Mouse (Mus musculus) heart, postnatal 25 days (tissue): ENCODE results near the gene Fam13c. TPM values are rescaled to one million over a fixed set of nuclear protein-coding genes. Genes with fewer than 3 reads are reported as not detected.

ENCODE experiments used
- DNase-seq: peaks from one replicate; pipeline ENCODE4 v3.0.0; 2022; ENCODE audit warnings: low spot score
- intact Hi-C: fragments of 180-260 bp; cut with DNase I; formaldehyde crosslinking; loops from one replicate; pipeline ENCODE4 v1.15.1; 2025
- total RNA-seq, 2 experiments: library from RNA; stranded (reverse); gene quantifications; 2 replicates each; pipeline ENCODE4 v1.2.3; 2021

The Fam13c gene
- total RNA-seq, 2 experiments from 2014 or later: 4.9 to 6.3 TPM

DNA sequence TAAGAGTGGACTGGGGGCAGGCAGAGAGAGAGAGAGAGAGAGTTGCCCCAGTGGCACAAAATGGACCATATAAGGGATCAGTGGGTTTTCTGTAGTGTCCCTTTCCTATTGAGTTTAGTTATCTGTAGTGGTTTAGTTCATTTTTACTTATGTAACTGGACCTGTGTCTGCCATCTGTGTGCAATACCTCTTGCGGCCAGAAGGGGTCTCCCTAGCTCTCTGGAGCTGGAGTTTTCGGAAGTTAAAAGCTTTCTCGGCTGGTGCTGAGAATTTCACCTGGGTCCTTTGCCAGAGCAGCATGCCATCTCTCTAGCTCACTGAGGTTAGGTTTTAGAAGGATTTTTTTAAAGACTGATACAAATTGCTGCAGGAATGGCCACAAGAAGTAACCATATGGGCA lies 67.6 kb downstream of the Fam13c start:
- no peak for DNase-seq
- intact Hi-C loops: loop anchor here (5.0 kb wide), 1 partner anchor 191 kb away; no protein-coding TSS in a partner anchor

DNA sequence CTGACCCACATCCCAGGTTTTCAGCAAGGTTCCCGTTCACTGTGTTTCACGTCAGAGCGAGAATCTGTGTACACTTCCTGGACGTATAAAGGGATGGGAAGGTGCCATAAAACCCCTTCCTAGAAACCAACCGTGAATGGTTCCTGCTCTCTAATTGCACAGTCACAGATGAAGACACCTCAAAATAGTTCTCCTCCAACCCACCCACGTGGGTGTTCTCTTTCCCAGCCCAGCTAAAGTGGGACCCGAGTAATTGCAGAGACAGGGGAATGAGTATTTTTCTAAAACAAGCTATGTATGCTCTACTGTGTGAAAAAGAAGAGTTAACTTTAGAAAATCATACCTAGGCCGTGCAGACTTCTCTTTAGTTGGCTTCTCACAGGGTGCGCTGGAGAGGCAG lies 74.6 kb downstream of the Fam13c start:
- DNase-seq: no peak
- intact Hi-C loops: no loop called here

DNA sequence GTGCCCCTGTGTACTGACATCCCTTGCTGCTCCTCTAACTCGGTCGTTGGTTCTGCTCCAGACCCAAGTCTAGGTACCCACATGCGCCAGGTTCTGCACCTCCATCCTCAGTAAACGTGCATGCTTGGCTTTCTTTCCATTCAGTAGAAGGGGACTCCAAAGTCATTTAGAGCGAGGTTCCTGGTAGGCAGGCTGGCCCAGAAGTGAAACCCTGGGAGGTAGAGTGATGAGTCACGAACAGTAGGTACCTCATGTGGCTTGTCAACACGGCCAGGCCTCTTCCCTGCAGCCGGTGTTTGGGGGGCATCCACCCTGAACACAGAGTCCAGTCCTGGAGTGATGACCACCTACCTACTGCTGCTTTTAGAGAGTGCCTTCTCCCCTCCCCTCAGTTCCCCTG lies 76.4 kb downstream of the Fam13c start:
- DNase-seq: no peak
- intact Hi-C loops: no loop called here

DNA sequence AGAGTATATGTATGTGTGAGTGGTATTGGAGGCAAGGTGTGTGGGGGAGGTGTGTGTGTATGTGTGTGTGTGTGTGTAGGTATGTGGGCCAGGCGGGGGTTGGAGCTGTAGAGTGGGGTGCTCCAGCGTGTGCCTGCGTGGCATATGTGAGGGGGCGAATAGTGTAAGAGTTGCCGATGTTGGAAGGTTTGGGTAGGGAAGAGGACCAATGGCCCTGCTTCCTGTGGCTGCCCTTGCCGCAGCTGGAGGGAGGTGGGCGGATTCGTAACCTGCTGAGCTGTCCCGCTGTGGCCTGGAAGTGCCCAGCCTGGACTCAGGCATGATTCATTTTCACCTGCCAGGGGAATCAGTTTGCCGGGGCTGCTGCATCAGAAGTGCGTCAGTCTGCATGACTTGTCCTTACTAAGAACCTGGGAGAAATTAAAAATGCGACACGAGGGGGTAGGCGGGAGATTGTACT lies 79.4 kb downstream of the Fam13c start:
- intact Hi-C loops: no loop called here
- no peak for DNase-seq

DNA sequence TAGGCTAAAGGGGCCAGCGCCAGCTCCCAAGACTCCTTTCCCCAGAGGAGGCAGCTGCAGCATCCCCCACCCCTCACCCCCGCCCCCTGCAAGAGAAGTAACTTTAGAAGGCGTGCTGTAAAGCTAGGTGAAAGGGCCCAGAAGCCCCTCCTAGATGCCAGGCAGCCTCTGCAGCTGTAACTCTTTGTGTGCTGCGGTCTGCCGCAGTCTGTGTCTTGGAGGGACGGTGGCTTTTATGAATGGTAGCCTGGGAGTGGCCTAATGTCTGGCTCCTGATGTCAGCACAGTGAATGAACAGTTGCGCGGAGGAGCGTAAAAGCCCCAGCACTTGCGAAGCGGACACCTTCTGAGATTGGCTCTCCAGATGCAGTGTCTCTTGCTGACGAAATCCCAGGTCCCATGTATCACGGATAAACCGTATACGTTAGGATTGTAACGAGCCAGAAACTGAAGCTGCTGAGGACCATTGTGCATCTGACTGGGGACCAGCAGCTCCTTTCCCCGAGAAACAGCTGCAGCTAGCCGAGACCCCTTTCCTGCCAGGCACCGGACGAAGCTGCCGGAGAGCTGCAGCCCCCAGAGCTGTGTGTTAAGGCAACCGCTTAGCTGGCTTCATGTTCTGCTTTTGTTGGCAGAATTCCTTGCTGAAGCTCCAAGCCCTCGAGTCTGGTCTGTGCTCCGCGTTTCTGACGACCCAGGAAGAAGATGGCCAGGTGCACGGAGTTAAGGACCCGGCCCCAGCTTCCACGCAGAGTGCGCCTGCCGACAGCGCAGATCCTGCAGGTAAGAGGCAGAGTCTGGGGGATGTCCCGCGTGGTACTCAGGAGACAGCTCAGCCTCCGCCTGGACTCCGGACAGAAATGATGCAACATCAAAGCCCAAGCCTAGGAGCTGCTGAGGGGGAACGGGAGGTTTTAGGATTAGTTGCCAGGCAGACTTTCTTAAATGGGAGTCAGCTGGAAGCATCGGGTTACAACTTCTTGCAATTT lies 80.2 kb downstream of the Fam13c start:
- peak; percentile 27 for DNase-seq
- intact Hi-C loops: no loop called here

DNA sequence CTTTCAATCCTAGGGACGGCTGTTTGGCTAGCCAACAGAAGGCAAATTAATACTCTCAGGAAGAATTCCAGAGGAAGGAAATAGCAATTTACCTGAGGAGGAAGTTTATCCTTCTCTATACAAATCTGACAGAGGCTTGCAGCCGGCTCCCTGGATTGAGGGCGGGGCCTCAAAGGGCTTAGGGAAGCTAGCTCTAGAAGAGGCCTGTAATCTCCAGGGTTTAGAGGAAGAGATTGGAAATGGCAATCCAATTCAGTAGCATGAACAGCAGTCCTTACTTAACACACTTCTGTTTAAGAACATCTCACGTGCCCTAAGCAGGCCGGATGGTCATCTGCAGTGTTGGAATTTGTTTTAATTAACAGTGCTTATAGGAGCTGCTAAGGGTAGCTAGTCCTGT lies 81.1 kb downstream of the Fam13c start:
- DNase-seq: no peak
- intact Hi-C loops: no loop called here

DNA sequence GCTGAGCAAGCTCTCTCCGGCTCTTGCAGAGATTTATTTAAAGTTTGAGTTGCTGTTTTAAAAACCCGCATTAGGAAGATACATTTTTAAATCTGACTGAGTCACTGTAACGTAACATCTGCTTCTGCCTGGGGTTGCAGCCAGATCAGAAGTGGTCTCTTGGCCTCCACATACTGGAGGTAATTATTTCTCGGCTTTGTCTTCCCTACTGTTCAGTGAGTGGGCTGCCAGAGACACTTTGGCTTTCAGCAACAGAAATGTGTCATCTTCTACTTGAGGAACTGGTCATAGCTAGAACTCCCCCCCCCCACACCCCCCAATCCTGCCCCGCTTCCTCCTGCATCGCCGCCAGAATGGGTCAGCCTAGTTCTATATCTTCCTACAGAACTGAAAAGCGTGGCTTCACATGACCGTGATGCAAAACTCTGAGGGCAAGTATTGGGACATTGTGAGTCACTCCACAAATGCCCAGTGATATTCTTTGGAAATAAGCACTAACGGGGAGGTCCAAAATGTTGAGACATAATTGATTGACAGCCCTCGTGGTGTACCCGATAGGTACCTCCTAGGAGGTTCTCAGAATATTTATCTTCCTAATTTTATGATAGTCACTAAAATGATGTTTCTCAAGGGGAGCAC lies 90.0 kb downstream of the Fam13c start:
- no peak for DNase-seq
- intact Hi-C loops: no loop called here

DNA sequence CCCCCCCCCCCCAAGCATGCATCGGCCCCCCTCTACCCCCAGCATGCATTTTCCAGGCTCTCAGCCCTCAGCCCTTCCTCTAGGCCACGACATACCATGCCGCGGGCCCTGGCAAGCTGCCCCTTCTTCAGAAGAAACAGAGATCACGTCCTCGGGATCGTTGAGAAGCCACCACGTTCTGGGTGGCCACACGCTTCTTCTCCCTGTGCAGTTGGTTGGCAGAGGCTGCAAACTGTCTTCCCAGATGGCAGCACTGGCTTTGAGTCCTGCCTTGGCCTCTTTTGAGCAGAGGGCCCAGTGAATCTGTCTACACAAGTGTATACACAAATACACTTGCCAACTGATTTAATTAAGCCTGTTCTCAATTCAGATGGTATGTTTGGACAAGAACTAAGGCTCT lies 92.0 kb downstream of the Fam13c start:
- intact Hi-C loops: no loop called here
- no peak for DNase-seq

DNA sequence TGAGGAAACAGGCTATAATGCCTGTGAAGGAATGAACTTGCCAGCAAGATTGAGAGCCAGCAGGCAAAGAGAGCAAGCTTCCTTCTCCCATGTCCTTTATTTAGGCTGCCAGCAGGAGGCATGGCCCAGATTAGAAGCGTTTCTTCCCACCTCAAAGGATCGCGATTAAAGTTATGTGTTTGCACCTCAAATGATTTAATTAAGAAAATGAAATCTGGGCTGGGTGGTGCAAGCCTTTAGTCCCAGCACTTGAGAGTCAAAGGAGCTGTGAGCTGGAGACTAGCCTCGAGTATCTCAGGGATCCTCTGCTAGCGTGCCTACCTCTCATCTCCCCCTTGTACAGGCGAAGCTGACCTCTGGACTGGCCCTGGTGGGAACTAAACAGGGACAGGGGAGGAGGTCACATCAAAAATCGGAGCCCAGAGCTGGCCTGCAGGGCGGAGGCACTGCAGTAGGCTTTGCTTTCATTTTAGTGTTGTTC lies 93.1 kb downstream of the Fam13c start:
- DNase-seq: peak; percentile 17
- intact Hi-C loops: no loop called here

DNA sequence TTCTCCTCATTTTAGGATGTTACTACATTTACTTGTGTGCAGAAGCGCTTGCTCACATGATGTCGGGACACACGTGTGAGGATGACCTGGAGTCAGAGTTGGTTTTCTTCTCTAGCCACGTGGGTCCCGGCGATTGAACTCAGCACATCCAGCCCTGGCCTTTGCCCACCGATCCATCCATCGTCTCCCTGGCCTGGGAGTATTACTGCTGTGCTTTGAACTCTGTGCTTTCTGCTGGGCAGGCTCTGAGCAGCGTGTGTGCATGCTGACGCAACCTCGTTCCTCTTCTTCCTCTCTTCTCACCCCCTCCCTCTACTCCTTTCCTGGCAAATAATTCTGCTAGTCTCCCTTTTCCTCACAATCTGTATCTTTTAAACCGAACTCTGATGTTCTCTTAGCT lies 93.7 kb downstream of the Fam13c start:
- no peak for DNase-seq
- intact Hi-C loops: no loop called here

DNA sequence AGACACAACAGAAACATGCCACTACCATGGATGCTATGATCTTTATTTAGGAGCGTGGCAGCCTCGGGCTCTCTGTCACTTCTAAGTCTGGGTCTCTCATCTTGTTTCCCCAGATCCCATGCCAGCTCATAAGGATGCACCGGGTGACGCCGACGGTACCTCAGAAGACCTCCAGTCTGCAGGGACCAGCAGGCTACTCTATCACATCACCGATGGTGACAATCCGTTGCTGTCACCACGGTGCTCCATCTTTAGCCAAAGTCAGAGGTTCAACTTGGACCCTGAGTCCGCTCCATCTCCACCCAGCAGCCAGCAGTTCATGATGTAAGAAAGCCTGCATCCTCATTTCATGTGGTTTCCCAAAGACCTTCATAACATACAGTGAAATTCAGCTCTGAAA lies 94.3 kb downstream of the Fam13c start:
- intact Hi-C loops: no loop called here
- DNase-seq: no peak

DNA sequence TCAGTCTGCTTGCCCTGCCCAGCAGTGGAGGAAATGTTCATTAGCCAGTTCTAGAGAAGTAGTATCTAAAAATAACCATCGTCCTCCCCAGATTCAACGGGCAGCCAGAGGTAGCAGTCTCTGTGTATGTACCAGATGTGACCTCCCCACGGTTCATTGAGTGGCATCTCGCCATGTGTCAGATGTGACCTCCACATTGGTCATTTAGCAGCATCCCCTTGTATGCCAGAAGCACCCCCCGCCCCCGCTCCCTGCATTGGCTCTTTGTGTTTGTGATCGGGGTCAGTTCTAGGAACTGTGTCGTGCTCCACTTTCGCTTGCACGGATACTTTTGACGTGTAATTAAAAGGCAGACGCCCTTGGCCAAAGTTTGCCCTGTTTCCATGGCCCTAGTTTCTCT lies 95.1 kb downstream of the Fam13c start:
- DNase-seq: no peak
- intact Hi-C loops: no loop called here

DNA sequence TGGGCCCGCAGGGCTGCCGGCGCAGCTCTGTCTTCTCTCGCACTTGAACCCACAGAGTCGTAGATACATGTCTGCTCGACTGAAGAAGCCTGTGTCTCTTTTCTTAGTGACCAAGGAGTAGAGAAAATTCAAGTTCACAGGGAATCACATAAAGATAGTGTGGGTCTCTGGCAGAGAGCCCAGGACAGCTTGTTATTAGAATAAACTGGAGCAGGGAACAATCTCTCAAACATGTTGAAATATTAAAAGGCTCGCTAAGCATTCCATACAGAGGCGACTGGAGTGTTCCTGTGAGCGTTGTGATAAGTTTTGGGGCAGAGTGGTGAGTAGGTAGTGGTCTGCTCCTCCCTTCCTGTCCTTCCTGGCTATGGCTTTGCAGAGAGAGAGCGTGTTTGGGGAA lies 97.4 kb downstream of the Fam13c start:
- no peak for DNase-seq
- intact Hi-C loops: no loop called here

DNA sequence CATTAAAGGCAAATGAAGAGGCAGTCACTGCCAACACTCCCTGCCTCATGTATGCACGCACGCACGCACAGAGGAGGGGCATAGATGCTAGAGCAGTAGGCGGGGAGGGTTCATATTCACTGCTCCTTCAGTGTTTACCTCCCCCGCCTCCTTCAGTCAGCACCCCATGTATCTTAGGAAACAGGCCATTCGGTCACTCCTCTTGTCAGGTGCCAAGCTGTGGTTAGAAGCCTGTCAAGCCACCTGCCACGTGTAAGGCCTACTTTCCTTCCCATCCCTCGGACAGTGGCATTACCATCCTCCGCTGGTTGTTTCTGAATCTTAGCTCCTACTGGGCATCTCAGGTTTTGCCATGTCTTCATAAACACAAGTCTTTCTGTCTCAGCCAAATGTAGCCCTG lies 99.0 kb downstream of the Fam13c start:
- no peak for DNase-seq
- intact Hi-C loops: no loop called here

DNA sequence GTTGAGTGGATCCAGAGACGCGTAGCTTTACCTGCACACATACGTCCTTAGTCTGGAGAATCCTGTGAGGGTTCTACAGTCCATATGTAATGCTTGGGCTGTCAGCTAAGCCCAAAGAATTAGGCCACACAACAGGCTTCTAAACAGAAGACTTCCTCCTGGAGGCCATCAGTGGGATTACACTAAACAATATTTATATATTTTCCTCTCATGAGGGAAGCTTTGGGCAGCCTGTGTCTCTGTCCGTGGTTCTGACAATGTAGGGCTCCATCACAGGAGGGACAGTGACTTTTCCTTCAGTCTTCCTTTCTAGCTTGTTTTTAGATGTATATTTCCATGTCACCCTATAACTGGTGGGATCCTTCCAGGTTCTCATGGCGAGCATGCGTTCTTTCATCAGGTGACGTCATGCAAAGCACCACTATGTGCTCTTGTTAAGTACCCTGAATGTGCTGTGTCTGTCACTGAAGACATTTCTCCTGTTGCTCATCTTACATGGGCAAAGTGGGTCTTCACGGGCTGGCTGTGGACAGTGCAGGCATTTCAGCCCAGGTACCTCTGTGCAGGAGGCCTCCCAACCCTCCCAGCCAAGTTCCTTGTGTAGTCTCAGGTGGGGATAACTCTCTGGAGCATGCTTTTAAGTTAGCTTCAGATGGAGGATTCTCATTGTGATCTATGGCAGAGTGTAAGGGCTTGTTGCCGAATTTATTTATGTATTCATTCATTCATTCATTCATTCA lies 100.3 kb downstream of the Fam13c start:
- intact Hi-C loops: no loop called here

DNA sequence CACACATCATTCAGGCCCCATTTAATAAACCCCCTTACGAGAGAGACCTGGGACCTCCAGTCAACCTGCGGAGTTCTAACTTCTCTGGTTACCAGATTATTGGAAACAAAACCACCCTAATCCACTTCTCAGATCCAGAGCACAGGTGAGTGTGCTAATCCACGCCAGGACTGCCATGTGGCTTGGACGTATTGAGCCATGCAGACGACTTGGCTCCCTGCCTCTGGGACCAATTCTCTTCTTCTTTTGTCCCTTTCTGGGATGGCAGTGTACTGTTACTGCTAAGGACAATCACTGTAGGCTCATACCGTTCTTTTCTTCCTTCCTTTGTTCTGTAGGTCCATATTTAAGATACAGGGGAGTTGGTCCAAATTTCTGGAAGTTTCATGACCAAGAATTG lies 102.6 kb downstream of the Fam13c start:
- intact Hi-C loops: no loop called here

More for the DNA sequence above, 100.3 kb downstream of the Fam13c start:
- DNase-seq: no peak

DNA sequence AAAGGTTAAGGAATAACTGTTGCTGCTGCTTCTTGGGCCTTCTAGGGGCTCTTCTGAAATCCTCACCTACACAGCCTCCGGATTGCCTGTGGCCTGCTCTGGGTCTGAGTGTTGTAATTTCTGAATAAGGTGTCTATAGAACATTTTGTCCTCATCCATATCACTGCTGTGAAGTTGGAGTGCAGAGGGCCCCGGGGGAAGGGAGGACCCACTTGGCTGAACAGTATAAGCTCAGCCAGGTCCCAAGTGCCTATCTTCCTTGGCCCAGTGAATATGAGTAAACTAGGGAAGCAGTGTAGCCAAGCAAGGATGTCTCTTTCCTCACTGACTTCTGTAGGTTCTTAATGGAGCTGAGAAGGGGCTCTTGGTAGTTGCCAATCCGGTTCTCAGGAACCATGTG lies 112.2 kb downstream of the Fam13c start:
- intact Hi-C loops: no loop called here
- DNase-seq: no peak

More for the DNA sequence above, 102.6 kb downstream of the Fam13c start:
- no peak for DNase-seq

DNA sequence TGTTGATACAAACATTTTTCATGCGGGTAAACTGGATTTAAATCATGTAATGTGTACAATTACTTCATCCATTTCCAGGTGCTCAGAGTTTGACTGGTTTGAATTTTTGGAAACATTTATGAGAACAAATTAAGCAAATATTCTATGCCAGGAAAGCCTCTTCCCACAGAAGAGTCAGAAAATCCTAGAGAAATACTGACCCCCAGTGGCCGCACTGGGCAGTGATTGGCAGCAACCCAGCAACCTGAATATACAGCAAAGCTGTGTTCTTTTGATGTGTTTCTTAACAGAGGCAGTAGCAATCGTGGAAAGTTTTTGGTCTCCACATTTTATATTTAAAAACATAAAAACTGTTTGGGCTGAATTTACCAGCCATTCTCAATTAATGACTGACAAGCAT lies 123.4 kb downstream of the Fam13c start:
- intact Hi-C loops: loop anchor here (2.0 kb wide), 1 partner anchor 195 kb away; no protein-coding TSS in a partner anchor

DNA sequence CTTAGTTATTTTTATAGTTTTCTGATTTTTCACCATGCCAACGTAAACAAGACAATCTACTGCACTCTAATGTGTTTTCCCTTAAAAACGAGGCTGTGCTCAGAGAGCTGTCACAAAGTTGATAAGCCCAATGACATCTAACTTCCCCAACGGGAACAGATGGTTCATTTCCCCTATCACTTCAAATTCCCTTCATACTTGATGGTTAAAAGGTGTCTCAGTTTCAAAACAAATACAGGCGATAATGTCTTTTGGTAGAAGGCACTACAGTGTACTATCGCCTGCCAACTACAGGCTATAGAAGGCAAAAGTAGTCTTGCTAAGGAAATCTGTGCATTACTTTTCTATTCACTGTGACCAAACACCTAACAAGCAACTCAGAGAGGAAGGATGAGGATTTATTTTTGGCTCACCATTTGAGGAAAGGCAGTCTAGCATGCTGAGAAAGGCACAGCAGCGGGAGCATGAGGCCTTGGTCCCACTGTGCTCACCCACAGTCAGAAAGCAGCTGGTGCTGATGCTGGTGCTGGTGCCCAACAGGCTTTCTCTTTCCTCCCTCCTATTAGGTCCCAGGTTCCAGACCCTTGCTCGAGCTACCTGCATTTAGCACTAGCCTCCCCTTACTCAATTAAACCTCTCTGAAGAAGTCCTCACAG lies 141.4 kb downstream of the Fam13c start:
- no peak for DNase-seq

More for the DNA sequence above, 123.4 kb downstream of the Fam13c start:
- peak; percentile 6 for DNase-seq

DNA sequence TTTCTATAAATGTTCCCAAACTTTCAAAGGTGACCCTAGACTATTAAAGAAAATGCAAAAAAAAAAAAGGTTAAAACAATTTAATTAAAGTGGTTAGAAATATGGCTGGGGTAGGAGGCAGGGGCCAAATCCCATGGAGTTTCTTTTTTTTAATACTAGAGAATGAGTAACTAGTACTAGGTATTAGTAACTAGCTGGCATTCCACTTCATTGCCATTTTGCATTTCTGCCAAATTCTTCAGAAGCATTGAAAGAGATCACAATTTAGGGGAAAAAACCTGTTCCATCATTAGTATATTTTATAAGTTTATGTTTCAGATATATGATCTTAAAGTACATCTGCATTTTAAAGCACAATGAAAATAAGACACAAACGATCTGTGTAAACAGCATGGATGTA lies 143.9 kb downstream of the Fam13c start:
- DNase-seq: no peak
- intact Hi-C loops: no loop called here

More for the DNA sequence above, 141.4 kb downstream of the Fam13c start:
- intact Hi-C loops: no loop called here
